In genomic region chr13:103000891-103001290, GRCm38 (mm10) we compare ENCODE assay signal across 10 mouse cellular contexts.
"Had no signal": no experiment of that assay in that cellular context is flagged by ENCODE, and none has a peak within 500 bp of the region (broad histone marks: within the 10 kb centered on the region; RNA-seq: fewer than 3 reads in every experiment).

No protein-coding gene starts in this region.

- H3K36me3 ChIP-seq: limb, embryonic 15.5 days; liver, embryonic 12.5 days; lung, embryonic 15.5 days; neural tube, embryonic 12.5 days had no signal

- H3K4me2 ChIP-seq: limb, embryonic 15.5 days; liver, embryonic 12.5 days; lung, embryonic 15.5 days; neural tube, embryonic 12.5 days had no signal

- H3K4me1 ChIP-seq: limb, embryonic 15.5 days; liver, embryonic 12.5 days; lung, embryonic 15.5 days had no signal

- DNase-seq: kidney, adult 8-10 months; kidney, postnatal 25 days; layer of hippocampus, adult 9-11 months; layer of hippocampus, postnatal 36 days; thymus, postnatal 4 days had no signal

- H3K27ac ChIP-seq: limb, embryonic 15.5 days; liver, embryonic 12.5 days; neural tube, embryonic 12.5 days; stomach, postnatal 0 days had no signal

- H3K4me3 ChIP-seq: limb, embryonic 15.5 days; liver, embryonic 12.5 days; lung, embryonic 15.5 days; neural tube, embryonic 12.5 days had no signal

- H3K27me3 ChIP-seq: limb, embryonic 15.5 days; liver, embryonic 12.5 days; lung, embryonic 15.5 days; neural tube, embryonic 12.5 days had no signal

- H3K9me3 ChIP-seq: limb, embryonic 15.5 days; liver, embryonic 12.5 days; lung, embryonic 15.5 days; neural tube, embryonic 12.5 days had no signal

- ATAC-seq: liver, embryonic 12.5 days had no signal

- H3K9ac ChIP-seq: limb, embryonic 15.5 days; liver, embryonic 12.5 days; lung, embryonic 15.5 days; neural tube, embryonic 12.5 days had no signal
